Mouse (Mus musculus) gastrocnemius, adult 2 months (tissue): ENCODE measurements around the gene Dmac2. TPM values are rescaled to one million over a fixed set of nuclear protein-coding genes. Genes with fewer than 3 reads are reported as not detected.
A peak's percentile ranks its signal among the peaks of the same experiment; 100 is the strongest.

ENCODE experiments used
- DNase-seq: peaks from one replicate; pipeline ENCODE4 v3.0.0; 2022
- H3K27ac ChIP-seq: fragments of 200-600 bp; 2 replicates; pipeline ENCODE4 v1.8.1; 2022; ENCODE audit warnings: mild to moderate bottlenecking
- H3K4me3 ChIP-seq: fragments of 200-600 bp; 2 replicates; pipeline ENCODE4 v1.8.1; 2022; ENCODE audit warnings: mild to moderate bottlenecking, moderate library complexity
- CTCF ChIP-seq: fragments of 200-600 bp; IDR thresholded peaks from 2 replicates; pipeline ENCODE4 v1.8.1; 2022; ENCODE audit warnings: antibody characterized with exemption, mild to moderate bottlenecking, moderate library complexity
- intact Hi-C: fragments of 180-260 bp; cut with DNase I; formaldehyde crosslinking; loops from one replicate; pipeline ENCODE4 v1.15.1; 2025
- total RNA-seq, 2 experiments: library from RNA; stranded (reverse); gene quantifications; 2 replicates each; pipeline ENCODE4 v1.2.3; 2021

Dmac2 gene
- total RNA-seq, 2 experiments from 2014 or later: 33.7 to 54.2 TPM

GRCm38 (mm10) chr7:25620751-25621150 is 1.5 kb downstream of the Dmac2 start:
- DNase-seq: no peak
- H3K27ac ChIP-seq: no peak overlapping the region
- intact Hi-C loops: no loop called here

GRCm38 (mm10) chr7:25623857-25624370 is 4.7 kb downstream of the Dmac2 start:
- Histone ChIP-seq H3K27ac (no peak overlapping the region), H3K4me3 (no peak overlapping the region)
- no peak for TF ChIP-seq CTCF
- peak; percentile 42 for DNase-seq
- intact Hi-C loops: no loop called here

More at GRCm38 (mm10) chr7:25620751-25621150, 1.5 kb downstream of the Dmac2 start:
- H3K4me3 ChIP-seq: no peak overlapping the region
- TF ChIP-seq CTCF: no peak

GRCm38 (mm10) chr7:25624851-25625250 is 5.6 kb downstream of the Dmac2 start:
- intact Hi-C loops: no loop called here
- DNase-seq: peak; percentile 43
- TF ChIP-seq CTCF: no peak
- Histone ChIP-seq H3K27ac (0 out of 2 replicates have a peak overlapping the region, but pooled peaks have one; percentile 83), H3K4me3 (no peak overlapping the region)

- intact Hi-C loops: no loop called here
- H3K27ac ChIP-seq: peak overlapping the region; percentile 83
- peak overlapping the region; percentile 72; the same call in 1 of the 2 replicates for H3K4me3 ChIP-seq
- peak; percentile 62 for TF ChIP-seq CTCF
- DNase-seq: peak; percentile 54
Observed at GRCm38 (mm10) chr7:25625594-25626250, 6.5 kb downstream of the Dmac2 start.

GRCm38 (mm10) chr7:25626509-25627430 is 7.6 kb downstream of the Dmac2 start, which contains the start of gene B3gnt8:
Gene B3gnt8, plus strand, starts transcription at chr7:25626654.
- Histone ChIP-seq H3K4me3 (peak within 1 kb of the TSS; percentile 72), H3K27ac (peak within 1 kb of the TSS; percentile 83)
- peak; percentile 78 for DNase-seq
- intact Hi-C loops: no loop called here
- TF ChIP-seq CTCF: no peak

- intact Hi-C loops: no loop called here
- no peak for TF ChIP-seq CTCF
- DNase-seq: peak; percentile 88
- Histone ChIP-seq H3K27ac (peak overlapping the region; percentile 83), H3K4me3 (peak overlapping the region; percentile 72)
Observed at GRCm38 (mm10) chr7:25627431-25628322, 8.5 kb downstream of the Dmac2 start.

- peak overlapping the region; percentile 83 for H3K27ac ChIP-seq
- intact Hi-C loops: no loop called here
- no peak for DNase-seq
- TF ChIP-seq CTCF: no peak
- peak overlapping the region; percentile 72 for H3K4me3 ChIP-seq
Observed at GRCm38 (mm10) chr7:25628323-25628620, 9.1 kb downstream of the Dmac2 start.

- intact Hi-C loops: no loop called here
- TF ChIP-seq CTCF: no peak
- no peak for DNase-seq
- H3K27ac ChIP-seq: no peak overlapping the region
- H3K4me3 ChIP-seq: no peak overlapping the region
Observed at GRCm38 (mm10) chr7:25632679-25633078, 13.5 kb downstream of the Dmac2 start.

GRCm38 (mm10) chr7:25636373-25636772 is 17.2 kb downstream of the Dmac2 start:
- Histone ChIP-seq H3K4me3 (no peak overlapping the region), H3K27ac (peak overlapping the region; percentile 56)
- no peak for TF ChIP-seq CTCF
- no peak for DNase-seq
- intact Hi-C loops: no loop called here

GRCm38 (mm10) chr7:25637099-25637498 is 17.9 kb downstream of the Dmac2 start:
- intact Hi-C loops: no loop called here
- TF ChIP-seq CTCF: no peak
- no peak for DNase-seq
- Histone ChIP-seq H3K4me3 (no peak overlapping the region), H3K27ac (peak overlapping the region; percentile 56)

GRCm38 (mm10) chr7:25639754-25640153 is 20.5 kb downstream of the Dmac2 start:
- Histone ChIP-seq H3K27ac (no peak overlapping the region), H3K4me3 (no peak overlapping the region)
- no peak for TF ChIP-seq CTCF
- intact Hi-C loops: no loop called here
- no peak for DNase-seq

GRCm38 (mm10) chr7:25644136-25644535 is 24.9 kb downstream of the Dmac2 start:
- DNase-seq: no peak
- intact Hi-C loops: no loop called here
- Histone ChIP-seq H3K27ac (no peak overlapping the region), H3K4me3 (no peak overlapping the region)
- no peak for TF ChIP-seq CTCF
